Mouse (Mus musculus) erythroblast, embryonic 14.5 days (primary cell): ENCODE data around the gene Zfp771.

Source experiments
- GATA1 ChIP-seq: IDR thresholded peaks from 2 replicates; pipeline ENCODE4 v1.6.1; 2012; ENCODE audit warnings: low read length, inconsistent platforms, mixed read lengths
- TAL1 ChIP-seq: IDR thresholded peaks from 3 replicates; pipeline ENCODE4 v1.6.1; 2012; ENCODE audit warnings: low read length, inconsistent platforms, mixed read lengths

DNA sequence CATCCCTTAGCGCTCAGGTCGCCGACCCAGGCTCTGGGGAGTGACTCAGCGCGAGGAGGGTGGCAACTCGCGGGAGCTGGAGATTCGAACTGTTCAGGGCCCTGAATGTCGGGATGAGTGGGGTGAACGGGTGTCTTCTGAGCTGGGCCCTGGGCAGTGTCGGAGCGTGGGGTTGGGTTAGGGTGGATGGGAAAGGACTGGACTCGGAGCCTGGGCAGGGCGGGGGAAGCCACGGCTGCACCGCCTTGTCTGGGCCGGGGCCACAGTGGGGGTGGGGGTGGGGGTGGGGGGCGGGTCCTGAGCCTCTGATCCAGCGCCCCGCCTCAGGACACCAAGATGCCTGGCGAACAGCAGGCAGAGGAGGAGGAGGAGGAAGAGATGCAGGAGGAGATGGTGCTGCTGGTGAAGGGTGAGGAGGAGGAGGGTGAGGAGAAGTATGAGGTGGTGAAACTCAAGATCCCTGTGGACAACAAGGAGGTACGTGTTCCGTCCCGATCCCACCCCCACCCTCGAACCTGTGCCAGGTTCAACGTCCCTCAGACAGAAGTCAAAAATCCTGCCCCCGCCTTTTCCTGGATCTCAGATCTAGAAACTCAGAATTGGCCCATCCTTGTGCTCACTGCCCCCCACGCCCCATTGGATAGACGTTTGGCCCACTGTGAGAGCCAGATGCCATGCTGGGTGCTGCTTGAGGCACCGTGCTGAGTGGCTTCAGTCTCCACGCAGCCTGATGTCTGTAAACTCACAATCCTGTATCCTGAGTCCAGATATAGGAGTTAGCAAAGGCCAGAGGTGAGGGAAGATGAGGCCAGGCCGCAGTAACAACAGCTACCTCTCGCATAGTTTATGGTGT, 810 bp downstream of the Zfp771 start:
- TF ChIP-seq GATA1 (no peak), TAL1 (no peak)
